Mouse (Mus musculus) liver, adult 2 months (tissue): ENCODE measurements around the gene Ptprm. TPM values are rescaled to one million over a fixed set of nuclear protein-coding genes. Genes with fewer than 3 reads are reported as not detected.

Experiments
- DNase-seq: peaks from one replicate; pipeline ENCODE4 v3.0.0-alpha.2; 2011; ENCODE audit warnings: low read depth, low spot score; ENCODE audit errors: extremely low read depth
- H3K27ac ChIP-seq: fragments of 200-500 bp; replicated peaks from 2 replicates; pipeline ENCODE4 v1.5.1; 2012; ENCODE audit warnings: low read depth, mild to moderate bottlenecking, control low read depth, inconsistent platforms, low read length; ENCODE audit not compliant: insufficient read depth
- H3K27me3 ChIP-seq: fragments of 200-500 bp; 2 replicates; pipeline ENCODE4 v1.6.1; 2012; ENCODE audit warnings: mild to moderate bottlenecking, moderate library complexity, low read length, inconsistent platforms; ENCODE audit not compliant: control insufficient read depth, insufficient read depth
- H3K36me3 ChIP-seq: fragments of 200-500 bp; 2 replicates; pipeline ENCODE4 v1.6.1; 2012; ENCODE audit warnings: low read length, inconsistent platforms; ENCODE audit not compliant: control insufficient read depth, insufficient read depth
- H3K4me1 ChIP-seq: fragments of 200-500 bp; 2 replicates; pipeline ENCODE4 v1.6.1; 2011; ENCODE audit warnings: low read length; ENCODE audit not compliant: control insufficient read depth, insufficient read depth
- H3K4me3 ChIP-seq: fragments of 200-500 bp; 2 replicates; pipeline ENCODE4 v1.5.1; 2011; ENCODE audit warnings: low read depth, mild to moderate bottlenecking, control low read depth, low read length, moderate library complexity; ENCODE audit not compliant: insufficient read depth
- H3K79me2 ChIP-seq: fragments of 200-500 bp; 2 replicates; pipeline ENCODE4 v1.6.1; 2012; ENCODE audit warnings: inconsistent platforms, mild to moderate bottlenecking, low read length, moderate library complexity; ENCODE audit not compliant: control insufficient read depth, insufficient read depth
- H3K9ac ChIP-seq: fragments of 200-500 bp; 2 replicates; pipeline ENCODE4 v1.6.1; 2012; ENCODE audit warnings: low read depth, mild to moderate bottlenecking, control low read depth, inconsistent platforms, low read length
- CTCF ChIP-seq: fragments of 200-500 bp; IDR thresholded peaks from 2 replicates; pipeline ENCODE4 v1.5.1; 2011; ENCODE audit warnings: low read depth, low read length, control low read depth
- POLR2A ChIP-seq: fragments of 200-500 bp; IDR thresholded peaks from 2 replicates; pipeline ENCODE4 v1.6.1; 2011; ENCODE audit warnings: low read length, control low read depth; ENCODE audit not compliant: insufficient read depth; ENCODE audit errors: extremely low read depth
- WGBS: fragments of 180-500 bp; shearing (Covaris S2); methylation state at CpG from one replicate; pipeline ENCODE4 v1.1.7; 2018; 5-methylcytosine and 5-hydroxymethylcytosine counted together
- polyA plus RNA-seq: library from polyadenylated mRNA; depleted of rRNA; stranded (reverse); fragments of >200 nt; gene quantifications from 2 replicates; pipeline ENCODE4 v1.2.3, GENCODE M21; 2012
- total RNA-seq: library from RNA; depleted of rRNA; stranded (reverse); fragments of >200 nt; gene quantifications from 2 replicates; pipeline ENCODE4 v1.2.3, GENCODE M21; 2014

Ptprm gene
- total and polyA plus RNA-seq, 2 experiments: 0.78 to 3.3 TPM

DNA sequence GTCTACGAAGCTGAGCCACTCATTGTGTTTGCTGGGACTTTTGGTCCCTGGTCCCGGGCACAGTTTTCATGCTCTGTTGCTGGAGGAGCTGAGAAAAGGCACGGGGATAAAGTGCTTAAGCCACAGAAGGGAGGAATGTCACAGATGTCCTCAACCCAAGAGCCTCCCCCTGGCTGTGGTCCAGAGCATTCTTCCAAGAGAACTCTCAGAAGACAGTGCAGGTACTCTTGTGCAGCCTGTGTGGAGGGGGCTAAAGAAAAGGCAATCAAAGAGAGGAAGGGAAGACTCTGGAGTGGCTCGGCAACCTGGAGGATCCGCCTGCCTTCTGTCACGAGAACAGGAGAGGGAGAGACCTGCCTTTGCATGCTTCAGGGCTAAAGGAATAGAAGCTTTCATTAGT, 617.8 kb downstream of the Ptprm start:
- H3K4me3 ChIP-seq: no peak overlapping the region
- 71% methylated on average over 6 of the region's 6 CpGs for WGBS
- no peak overlapping the region for H3K9ac ChIP-seq
- no peaks in the 10 kb centered on the region for H3K36me3 ChIP-seq
- H3K79me2 ChIP-seq: no peaks in the 10 kb centered on the region
- no peak overlapping the region for H3K27ac ChIP-seq
- no peaks in the 10 kb centered on the region for H3K4me1 ChIP-seq
- DNase-seq: no peak
- TF ChIP-seq POLR2A (no peak), CTCF (no peak)
- no peaks in the 10 kb centered on the region for H3K27me3 ChIP-seq

DNA sequence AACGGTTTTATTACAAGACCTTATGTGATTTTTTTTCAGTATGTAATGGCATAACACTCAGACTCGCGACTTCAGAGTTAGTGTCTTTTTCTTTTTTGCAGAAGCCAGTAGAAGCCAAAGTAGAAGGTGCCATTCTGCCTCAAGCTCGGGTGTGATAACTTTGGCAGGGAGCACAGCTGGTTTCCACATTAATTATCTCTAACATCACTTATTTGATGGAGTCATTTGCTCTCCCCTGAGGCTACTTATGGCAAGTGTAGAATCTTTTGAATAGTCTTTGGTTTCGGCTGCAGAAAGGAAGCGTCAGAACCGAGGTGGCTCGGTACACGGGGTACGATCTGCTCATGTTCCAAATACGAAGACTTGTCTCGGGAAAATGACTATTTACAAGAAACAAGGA, 620.7 kb downstream of the Ptprm start:
- Histone ChIP-seq H3K79me2 (no peaks in the 10 kb centered on the region), H3K9ac (no peak overlapping the region), H3K4me3 (no peak overlapping the region), H3K4me1 (no peaks in the 10 kb centered on the region), H3K27ac (no peak overlapping the region), H3K27me3 (no peaks in the 10 kb centered on the region), H3K36me3 (no peaks in the 10 kb centered on the region)
- TF ChIP-seq POLR2A (no peak), CTCF (no peak)
- no peak for DNase-seq
- 91% methylated on average over 12 of the region's 12 CpGs for WGBS

DNA sequence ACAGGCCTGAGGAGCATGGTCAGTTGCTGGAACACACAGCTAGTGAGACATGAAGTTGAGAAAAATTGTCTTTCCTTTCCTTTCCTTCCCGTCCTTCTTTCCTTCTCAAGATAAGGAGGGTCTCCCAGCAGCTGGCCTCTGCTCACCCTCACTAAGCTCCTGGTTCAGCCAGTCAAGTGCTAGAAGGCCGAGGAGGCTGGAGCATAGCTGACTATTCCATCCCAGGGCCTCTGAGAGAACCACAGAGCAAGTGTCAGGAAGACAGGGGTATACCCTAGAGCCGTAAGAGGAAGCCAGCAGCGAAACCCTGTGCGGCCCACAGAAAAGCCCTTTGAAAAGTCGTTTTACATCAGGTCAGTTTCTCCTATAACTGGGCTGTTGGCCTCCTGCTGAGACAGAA, 624.3 kb downstream of the Ptprm start:
- no peak for DNase-seq
- Histone ChIP-seq H3K4me1 (no peaks in the 10 kb centered on the region), H3K79me2 (no peaks in the 10 kb centered on the region), H3K4me3 (no peak overlapping the region), H3K27ac (no peak overlapping the region), H3K36me3 (no peaks in the 10 kb centered on the region), H3K9ac (no peak overlapping the region), H3K27me3 (no peaks in the 10 kb centered on the region)
- TF ChIP-seq CTCF (no peak), POLR2A (no peak)
- WGBS: 71% methylated on average over 6 of the region's 6 CpGs

DNA sequence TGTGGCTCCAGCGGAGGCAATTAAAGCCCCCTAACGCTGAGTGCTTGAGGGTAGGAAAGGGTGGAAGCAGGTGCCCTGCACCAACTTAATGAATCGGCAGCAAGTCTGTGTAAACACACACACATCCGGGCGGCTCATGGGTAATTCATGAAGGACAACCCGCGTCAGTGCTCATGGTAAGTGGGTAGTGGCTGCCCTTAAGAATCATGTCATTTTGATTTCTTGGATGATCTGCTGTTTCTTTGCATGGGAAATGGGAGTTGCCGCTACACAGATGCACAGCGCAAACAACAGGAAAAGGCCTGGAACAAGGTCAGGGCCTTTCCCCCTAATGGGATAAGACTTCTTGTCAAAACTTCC, 633.3 kb downstream of the Ptprm start:
- H3K27me3 ChIP-seq: no peaks in the 10 kb centered on the region
- H3K9ac ChIP-seq: no peak overlapping the region
- no peaks in the 10 kb centered on the region for H3K4me1 ChIP-seq
- H3K27ac ChIP-seq: no peak overlapping the region
- no peaks in the 10 kb centered on the region for H3K36me3 ChIP-seq
- H3K4me3 ChIP-seq: no peak overlapping the region
- no peaks in the 10 kb centered on the region for H3K79me2 ChIP-seq
- no peak for DNase-seq
- 56% methylated on average over 9 of the region's 9 CpGs for WGBS
- TF ChIP-seq POLR2A: no peak
- TF ChIP-seq CTCF: no peak

DNA sequence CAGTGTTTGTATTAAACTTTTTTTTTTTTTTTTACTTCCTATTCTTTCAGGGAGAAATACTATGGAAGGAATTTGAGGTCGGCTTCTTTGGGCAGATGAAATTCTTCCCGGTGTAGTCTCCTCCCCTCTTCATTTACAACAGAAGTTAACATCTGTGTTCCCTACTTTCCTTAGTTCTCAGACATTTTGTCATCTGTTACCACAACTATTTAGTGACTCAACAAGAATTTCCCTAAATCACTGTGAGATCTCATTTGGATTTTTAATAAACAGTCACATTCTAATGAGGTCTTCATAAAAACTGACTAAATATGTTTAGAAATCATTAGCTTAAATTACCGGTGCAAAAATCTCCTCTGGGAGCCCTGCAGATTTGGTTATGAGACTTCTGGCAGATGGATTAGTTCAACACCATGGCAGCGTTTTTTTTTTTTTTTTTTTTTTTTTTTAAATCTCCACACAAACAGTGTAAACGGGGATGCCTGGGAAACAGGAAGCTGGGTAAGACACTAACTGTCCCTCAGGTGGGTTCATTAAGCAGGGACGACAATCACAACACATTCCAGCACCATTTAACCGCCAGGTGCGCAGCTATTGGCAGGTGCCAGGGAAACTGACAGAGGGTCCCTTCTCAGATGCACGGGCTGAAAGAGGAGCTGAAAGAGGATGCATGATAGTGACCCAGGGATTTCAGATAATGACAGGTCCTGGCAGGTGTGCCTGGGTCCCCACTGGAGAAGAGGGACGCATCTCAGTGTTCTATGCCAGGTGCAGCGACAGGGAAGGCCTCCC, 633.9 kb downstream of the Ptprm start:
- Histone ChIP-seq H3K27me3 (no peaks in the 10 kb centered on the region), H3K79me2 (no peaks in the 10 kb centered on the region), H3K9ac (no peak overlapping the region), H3K27ac (no peak overlapping the region), H3K4me3 (no peak overlapping the region), H3K36me3 (no peaks in the 10 kb centered on the region), H3K4me1 (no peaks in the 10 kb centered on the region)
- DNase-seq: no peak
- WGBS: 68% methylated on average over 11 of the region's 11 CpGs
- TF ChIP-seq CTCF (no peak), POLR2A (no peak)

DNA sequence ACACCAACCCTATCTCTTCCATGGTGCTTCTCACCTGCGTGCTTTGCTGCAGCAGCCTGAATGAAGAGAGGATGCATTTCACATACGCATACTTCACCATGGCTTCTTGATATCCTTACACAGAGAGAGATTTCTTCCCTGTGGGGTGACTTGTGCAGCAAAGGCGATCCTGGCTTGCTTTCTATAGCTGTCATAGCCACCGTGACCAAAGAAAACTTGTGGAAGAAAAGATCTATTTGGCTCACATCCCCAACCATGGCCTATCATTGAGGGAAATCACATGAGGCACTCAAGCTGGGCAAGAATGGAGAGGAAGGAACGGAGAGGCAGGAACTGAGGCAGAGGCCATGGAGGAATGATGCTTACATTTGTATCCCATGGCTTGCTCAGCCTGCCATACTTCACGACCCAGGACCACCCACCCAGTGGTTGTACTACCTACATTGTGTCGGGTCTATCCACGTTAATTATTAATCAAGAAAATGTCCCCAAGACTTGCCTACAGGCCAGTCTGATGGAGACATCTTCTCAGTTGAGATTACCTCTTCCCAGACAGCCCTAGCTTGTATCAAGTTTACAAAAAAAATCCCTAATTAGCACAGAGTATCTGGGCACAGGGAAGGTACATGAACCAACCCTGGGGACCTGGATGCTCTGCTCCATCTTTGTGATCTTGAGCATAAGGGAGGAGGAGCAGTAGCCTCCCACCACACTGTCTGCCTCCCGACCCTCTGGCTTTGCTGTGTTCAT, 641.6 kb downstream of the Ptprm start:
- Histone ChIP-seq H3K27me3 (no peaks in the 10 kb centered on the region), H3K79me2 (no peaks in the 10 kb centered on the region), H3K4me3 (no peak overlapping the region), H3K27ac (no peak overlapping the region), H3K4me1 (peaks cover 4% of the 10 kb centered on the region; the same call in 1 of the 2 replicates), H3K36me3 (no peaks in the 10 kb centered on the region; the same call in 1 of the 2 replicates), H3K9ac (no peak overlapping the region)
- 85% methylated on average over 9 of the region's 9 CpGs for WGBS
- DNase-seq: no peak
- TF ChIP-seq CTCF: no peak
- no peak for TF ChIP-seq POLR2A
